Mouse (Mus musculus) kidney, adult 2 months (tissue): ENCODE results near the gene Gfra1.

Experiments
- CTCF ChIP-seq: fragments of 200-500 bp; conservative IDR thresholded peaks from 2 replicates; pipeline ENCODE4 v1.5.1; 2011; ENCODE audit warnings: low read depth, mild to moderate bottlenecking, control low read depth, low read length, moderate library complexity, mixed read lengths; ENCODE audit not compliant: insufficient read depth, insufficient read length
- POLR2A ChIP-seq: fragments of 200-500 bp; IDR thresholded peaks from one replicate; pipeline ENCODE4 v1.6.1; 2011; ENCODE audit warnings: low read depth, low read length, control low read depth

- TF ChIP-seq POLR2A, result no peak
- no peak for TF ChIP-seq CTCF
Observed at GRCm38 (mm10) chr19:58424928-58425327, 30.8 kb downstream of the Gfra1 start.
